Mouse (Mus musculus): Measurements from ENCODE around the gene Ryk. TPM values are rescaled to one million over a fixed set of nuclear protein-coding genes. Genes with fewer than 3 reads are reported as not detected.

The Ryk gene
- polyA plus RNA-seq, 1 experiment from 2014 or later: 50.8 TPM

DNA sequence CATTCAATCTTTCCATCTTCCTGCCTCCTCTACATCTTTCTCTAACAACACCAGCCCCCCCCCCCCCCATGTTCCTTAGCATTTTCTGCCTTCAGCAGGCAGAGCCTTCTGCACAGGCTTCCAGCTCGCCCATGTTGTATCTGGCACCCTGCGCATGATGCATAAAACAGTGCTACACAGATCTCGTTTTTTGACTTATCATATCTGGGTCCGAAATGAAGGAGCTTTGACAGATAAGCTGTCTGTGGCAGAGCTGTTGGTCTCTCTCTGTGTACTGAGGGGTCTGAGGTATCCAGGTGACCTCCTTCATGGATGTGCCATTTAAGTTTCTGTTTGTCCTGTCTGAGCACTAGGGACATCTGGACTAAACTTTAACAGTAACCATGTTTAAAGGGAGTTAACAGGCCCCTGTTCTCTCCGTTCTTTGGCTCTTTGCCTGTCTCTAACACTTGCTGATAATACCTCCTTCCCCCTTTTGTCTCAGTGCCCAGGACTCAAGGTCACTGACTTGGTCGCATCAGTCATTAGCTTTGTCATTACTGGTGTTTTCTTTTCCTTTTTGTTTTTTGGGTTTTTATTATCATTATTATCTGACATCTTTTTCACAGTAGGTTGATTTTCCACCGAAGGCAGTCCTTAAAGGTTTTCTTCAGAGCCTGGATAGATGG lies 26.2 kb downstream of the Ryk start:
- no peak overlapping the region for H3K4me2 ChIP-seq (ENCODE audit: low read depth, low read length)
- DNase-seq (ENCODE audit: low spot score) (no peak), ATAC-seq (replicated peaks; ENCODE audit: insufficient number of reproducible peaks, low FRiP score, low TSS enrichment, low read depth) (no peak)
- no peak overlapping the region for H3K27ac ChIP-seq (replicated peaks; ENCODE audit: low read depth, low read length)
- no peak overlapping the region for H3K4me3 ChIP-seq (ENCODE audit: low read depth, low read length)
- H3K4me1 ChIP-seq (ENCODE audit: control insufficient read depth, insufficient read depth, low read length): no peaks in the 10 kb centered on the region
- no peak overlapping the region for H3K9ac ChIP-seq (replicated peaks; ENCODE audit: low read length)
- H3K9me3 ChIP-seq (replicated peaks; ENCODE audit: control insufficient read depth, low read length): no peaks in the 10 kb centered on the region
- H3K36me3 ChIP-seq (replicated peaks; ENCODE audit: control insufficient read depth, insufficient read depth, low read depth, low read length): no peaks in the 10 kb centered on the region; the same call in 1 of the 2 replicates
- H3K27me3 ChIP-seq (ENCODE audit: control insufficient read depth, insufficient read depth, low read length): no peaks in the 10 kb centered on the region
- 87% methylated on average over 7 of the region's 7 CpGs for WGBS

DNA sequence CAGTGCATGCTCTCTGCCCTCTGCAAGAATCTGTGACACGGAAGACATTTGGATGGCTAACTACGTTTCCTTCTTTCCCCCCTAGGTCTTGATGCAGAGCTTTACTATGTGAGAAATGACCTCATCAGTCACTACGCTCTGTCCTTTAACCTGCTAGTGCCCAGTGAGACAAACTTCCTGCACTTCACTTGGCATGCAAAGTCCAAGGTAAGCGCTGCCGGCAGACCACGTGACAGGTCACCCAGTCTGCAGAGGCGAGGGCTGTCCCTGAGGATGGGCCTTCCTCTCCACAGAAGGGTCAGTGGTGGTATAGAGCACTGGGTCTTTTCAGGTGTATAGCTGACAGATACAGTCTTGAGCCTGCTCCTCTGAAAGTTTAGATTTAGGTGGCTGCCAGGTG lies 27.1 kb downstream of the Ryk start:
- H3K27ac ChIP-seq (replicated peaks; ENCODE audit: low read depth, low read length): no peak overlapping the region
- no peak overlapping the region for H3K9ac ChIP-seq (replicated peaks; ENCODE audit: low read length)
- H3K4me3 ChIP-seq (ENCODE audit: low read depth, low read length): no peak overlapping the region
- H3K4me1 ChIP-seq (ENCODE audit: control insufficient read depth, insufficient read depth, low read length): no peaks in the 10 kb centered on the region
- WGBS: 80% methylated on average over 7 of the region's 7 CpGs
- no peaks in the 10 kb centered on the region for H3K27me3 ChIP-seq (ENCODE audit: control insufficient read depth, insufficient read depth, low read length)
- H3K36me3 ChIP-seq (replicated peaks; ENCODE audit: control insufficient read depth, insufficient read depth, low read depth, low read length): no peaks in the 10 kb centered on the region; the same call in 1 of the 2 replicates
- DNase-seq (ENCODE audit: low spot score) (no peak), ATAC-seq (replicated peaks; ENCODE audit: insufficient number of reproducible peaks, low FRiP score, low TSS enrichment, low read depth) (no peak)
- H3K4me2 ChIP-seq (ENCODE audit: low read depth, low read length): no peak overlapping the region
- H3K9me3 ChIP-seq (replicated peaks; ENCODE audit: control insufficient read depth, low read length): no peaks in the 10 kb centered on the region

DNA sequence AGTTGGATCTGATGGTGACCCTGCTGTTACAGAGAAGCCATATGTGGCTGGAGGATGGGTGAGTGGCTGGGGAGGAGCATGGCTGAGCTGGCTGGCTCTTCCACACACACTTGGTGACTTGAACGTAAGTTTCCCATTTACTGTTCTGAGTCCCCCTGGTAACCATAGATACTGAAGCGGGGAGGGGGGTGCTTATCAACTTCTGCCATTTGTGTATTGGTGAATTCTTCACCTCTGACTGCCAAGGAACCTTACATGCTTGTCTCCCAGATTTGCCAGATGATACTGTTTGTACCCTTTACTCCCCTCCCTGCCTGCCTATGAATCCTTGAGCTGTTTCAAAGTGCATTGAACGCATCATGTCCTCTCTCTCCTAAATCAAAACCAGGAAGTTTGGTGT lies 27.5 kb downstream of the Ryk start:
- Histone ChIP-seq H3K9me3 (replicated peaks; ENCODE audit: control insufficient read depth, low read length) (no peaks in the 10 kb centered on the region), H3K36me3 (replicated peaks; ENCODE audit: control insufficient read depth, insufficient read depth, low read depth, low read length) (no peaks in the 10 kb centered on the region), H3K4me3 (ENCODE audit: low read depth, low read length) (no peak overlapping the region), H3K27ac (replicated peaks; ENCODE audit: low read depth, low read length) (no peak overlapping the region), H3K4me2 (ENCODE audit: low read depth, low read length) (no peak overlapping the region), H3K9ac (replicated peaks; ENCODE audit: low read length) (no peak overlapping the region), H3K4me1 (ENCODE audit: control insufficient read depth, insufficient read depth, low read length) (no peaks in the 10 kb centered on the region), H3K27me3 (ENCODE audit: control insufficient read depth, insufficient read depth, low read length) (no peaks in the 10 kb centered on the region)
- WGBS: 74% methylated on average over 3 of the region's 3 CpGs
- ATAC-seq (replicated peaks; ENCODE audit: insufficient number of reproducible peaks, low FRiP score, low TSS enrichment, low read depth) (no peak), DNase-seq (ENCODE audit: low spot score) (no peak)

DNA sequence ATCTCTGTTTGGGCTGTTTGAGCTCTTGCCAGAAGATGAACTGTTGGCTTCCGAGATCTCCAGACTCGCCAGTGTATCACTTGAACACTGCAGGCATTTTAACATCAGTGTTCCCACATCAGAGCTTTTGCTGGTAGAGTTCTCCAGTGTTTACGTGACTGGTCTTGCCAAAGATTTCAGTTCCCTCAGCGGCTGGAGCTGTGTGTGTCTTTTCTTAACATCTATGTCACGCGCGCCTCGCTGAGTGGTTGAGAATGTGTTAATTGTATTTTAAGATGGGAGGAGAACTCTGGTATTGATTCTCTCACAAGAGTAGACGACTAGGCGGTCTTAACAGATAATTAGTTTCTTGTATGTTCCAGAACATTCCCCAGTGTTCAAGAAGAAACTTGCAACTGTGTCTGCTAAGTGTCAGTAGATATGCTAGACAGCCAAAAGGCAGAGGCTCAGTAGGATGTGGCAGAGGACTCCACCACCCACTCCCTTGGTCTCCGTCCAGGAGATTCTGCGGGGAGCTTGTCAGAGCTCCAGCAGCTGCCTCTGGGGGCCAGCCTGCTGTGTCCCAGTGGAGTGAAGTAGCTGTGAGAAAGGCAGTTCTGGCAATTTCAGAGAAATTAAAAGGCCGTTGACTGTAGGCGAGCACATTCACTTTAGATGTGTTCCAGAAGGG lies 29.3 kb downstream of the Ryk start:
- no peak overlapping the region for H3K9ac ChIP-seq (replicated peaks; ENCODE audit: low read length)
- no peaks in the 10 kb centered on the region for H3K4me1 ChIP-seq (ENCODE audit: control insufficient read depth, insufficient read depth, low read length)

DNA sequence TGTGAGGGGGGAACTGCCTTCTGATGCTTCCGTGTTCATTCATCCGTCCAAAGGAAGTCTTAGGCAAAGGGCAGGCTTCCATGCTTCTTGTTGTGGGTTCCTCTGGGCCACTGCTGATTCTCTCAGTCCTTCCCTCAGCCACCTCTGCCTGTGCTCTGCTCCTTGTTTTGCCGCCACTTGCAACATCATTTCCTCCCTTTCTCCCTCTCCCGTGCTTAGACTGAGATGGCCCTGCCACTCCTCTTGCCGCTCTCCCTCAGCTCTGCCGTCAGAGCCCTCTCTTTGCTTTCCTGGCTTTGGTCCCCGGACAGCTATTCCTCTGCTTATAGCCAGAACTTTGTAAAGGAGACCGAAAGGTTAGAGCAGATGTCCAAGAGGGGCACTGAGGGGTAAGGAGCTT lies 30.2 kb downstream of the Ryk start:
- Histone ChIP-seq H3K9me3 (replicated peaks; ENCODE audit: control insufficient read depth, low read length) (no peaks in the 10 kb centered on the region), H3K27me3 (ENCODE audit: control insufficient read depth, insufficient read depth, low read length) (no peaks in the 10 kb centered on the region), H3K36me3 (replicated peaks; ENCODE audit: control insufficient read depth, insufficient read depth, low read depth, low read length) (no peaks in the 10 kb centered on the region), H3K27ac (replicated peaks; ENCODE audit: low read depth, low read length) (no peak overlapping the region), H3K4me3 (ENCODE audit: low read depth, low read length) (no peak overlapping the region), H3K4me2 (ENCODE audit: low read depth, low read length) (no peak overlapping the region), H3K4me1 (ENCODE audit: control insufficient read depth, insufficient read depth, low read length) (no peaks in the 10 kb centered on the region), H3K9ac (replicated peaks; ENCODE audit: low read length) (no peak overlapping the region)
- no peak for ATAC-seq (replicated peaks; ENCODE audit: insufficient number of reproducible peaks, low FRiP score, low TSS enrichment, low read depth)
- whole genome bisulfite sequencing: 62% methylated on average over 8 of the region's 8 CpGs
- no peak for DNase-seq (ENCODE audit: low spot score)

More for the DNA sequence above, 29.3 kb downstream of the Ryk start:
- no peak for DNase-seq (ENCODE audit: low spot score)
- Histone ChIP-seq H3K27ac (replicated peaks; ENCODE audit: low read depth, low read length) (no peak overlapping the region), H3K4me2 (ENCODE audit: low read depth, low read length) (no peak overlapping the region), H3K9me3 (replicated peaks; ENCODE audit: control insufficient read depth, low read length) (no peaks in the 10 kb centered on the region), H3K36me3 (replicated peaks; ENCODE audit: control insufficient read depth, insufficient read depth, low read depth, low read length) (no peaks in the 10 kb centered on the region), H3K27me3 (ENCODE audit: control insufficient read depth, insufficient read depth, low read length) (no peaks in the 10 kb centered on the region), H3K4me3 (ENCODE audit: low read depth, low read length) (no peak overlapping the region)
- WGBS: 72% methylated on average over 14 of the region's 14 CpGs
- ATAC-seq (replicated peaks; ENCODE audit: insufficient number of reproducible peaks, low FRiP score, low TSS enrichment, low read depth): no peak; the same call in 1 of the 2 replicates

DNA sequence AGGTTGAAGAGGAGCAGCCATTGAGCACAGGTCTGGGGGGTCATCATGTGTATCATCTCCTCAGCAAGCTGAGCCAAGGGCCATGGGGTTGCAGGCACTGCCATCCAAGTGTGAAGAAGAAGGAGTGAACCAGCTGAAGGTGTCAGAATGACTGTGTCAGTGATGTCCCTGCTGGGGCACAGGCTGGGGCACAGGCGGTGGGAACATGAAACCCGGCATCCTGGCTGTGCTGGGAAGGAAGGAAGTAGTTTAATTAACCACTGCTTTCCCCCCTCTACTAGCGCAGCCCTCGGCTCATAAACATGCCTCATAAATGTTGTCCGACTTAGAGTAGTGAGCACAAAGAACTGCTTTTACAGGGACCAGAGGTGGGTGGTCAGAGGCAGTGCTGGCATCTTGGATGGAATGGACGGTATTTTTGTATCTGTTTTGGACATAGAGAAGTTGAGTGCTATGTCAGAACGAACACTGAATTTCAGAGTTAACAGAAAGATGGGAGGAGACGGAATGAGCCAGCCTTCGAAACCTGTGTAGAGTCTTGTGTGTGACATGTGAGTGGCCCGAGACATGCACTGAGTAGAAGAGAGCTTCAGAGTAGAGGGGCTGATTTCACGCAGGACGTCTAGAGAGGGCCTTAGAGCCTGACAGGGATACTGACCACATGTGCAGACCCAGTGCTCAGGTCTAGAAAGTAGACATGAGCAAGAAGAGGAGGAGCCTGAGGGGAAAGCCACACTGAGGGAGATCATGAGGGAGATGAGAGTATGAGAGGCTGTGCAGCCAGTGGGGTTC lies 31.4 kb downstream of the Ryk start:
- Histone ChIP-seq H3K36me3 (replicated peaks; ENCODE audit: control insufficient read depth, insufficient read depth, low read depth, low read length) (no peaks in the 10 kb centered on the region), H3K4me1 (ENCODE audit: control insufficient read depth, insufficient read depth, low read length) (no peaks in the 10 kb centered on the region), H3K4me3 (ENCODE audit: low read depth, low read length) (no peak overlapping the region), H3K27ac (replicated peaks; ENCODE audit: low read depth, low read length) (no peak overlapping the region), H3K4me2 (ENCODE audit: low read depth, low read length) (no peak overlapping the region), H3K9me3 (replicated peaks; ENCODE audit: control insufficient read depth, low read length) (no peaks in the 10 kb centered on the region), H3K27me3 (ENCODE audit: control insufficient read depth, insufficient read depth, low read length) (no peaks in the 10 kb centered on the region), H3K9ac (replicated peaks; ENCODE audit: low read length) (no peak overlapping the region)
- DNase-seq (ENCODE audit: low spot score) (no peak), ATAC-seq (replicated peaks; ENCODE audit: insufficient number of reproducible peaks, low FRiP score, low TSS enrichment, low read depth) (peak; percentile 35; the same call in 1 of the 2 replicates)
- WGBS: 48% methylated on average over 12 of the region's 12 CpGs

DNA sequence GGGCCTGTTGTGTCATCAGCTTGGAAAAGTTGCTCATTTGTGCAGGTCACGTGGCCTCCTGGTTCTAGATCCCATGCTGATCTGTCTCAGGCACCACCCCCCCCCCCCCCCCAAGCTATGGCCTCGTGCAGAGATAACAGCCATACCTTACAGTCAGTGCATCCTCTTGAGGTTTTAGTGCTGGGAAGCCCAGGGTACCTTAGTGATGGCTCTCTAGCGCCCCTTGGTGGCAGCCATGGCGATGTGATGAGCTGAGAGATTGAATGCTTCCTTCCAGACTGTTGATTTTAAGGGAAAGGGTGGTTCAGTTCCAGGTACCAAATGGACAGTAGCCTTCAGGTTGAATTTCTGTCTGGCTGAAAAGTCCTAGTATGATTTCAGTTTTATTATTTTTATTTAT lies 32.2 kb downstream of the Ryk start:
- no peaks in the 10 kb centered on the region; the same call in 1 of the 2 replicates for H3K36me3 ChIP-seq (replicated peaks; ENCODE audit: control insufficient read depth, insufficient read depth, low read depth, low read length)
- WGBS: 8% methylated on average over 4 of the region's 4 CpGs
- no peak for ATAC-seq (replicated peaks; ENCODE audit: insufficient number of reproducible peaks, low FRiP score, low TSS enrichment, low read depth)
- no peak overlapping the region for H3K4me2 ChIP-seq (ENCODE audit: low read depth, low read length)
- no peak overlapping the region for H3K4me3 ChIP-seq (ENCODE audit: low read depth, low read length)
- H3K27me3 ChIP-seq (ENCODE audit: control insufficient read depth, insufficient read depth, low read length): no peaks in the 10 kb centered on the region
- no peaks in the 10 kb centered on the region for H3K9me3 ChIP-seq (replicated peaks; ENCODE audit: control insufficient read depth, low read length)
- H3K9ac ChIP-seq (replicated peaks; ENCODE audit: low read length): no peak overlapping the region
- no peaks in the 10 kb centered on the region for H3K4me1 ChIP-seq (ENCODE audit: control insufficient read depth, insufficient read depth, low read length)
- DNase-seq (ENCODE audit: low spot score): peak; percentile 83
- no peak overlapping the region for H3K27ac ChIP-seq (replicated peaks; ENCODE audit: low read depth, low read length)

DNA sequence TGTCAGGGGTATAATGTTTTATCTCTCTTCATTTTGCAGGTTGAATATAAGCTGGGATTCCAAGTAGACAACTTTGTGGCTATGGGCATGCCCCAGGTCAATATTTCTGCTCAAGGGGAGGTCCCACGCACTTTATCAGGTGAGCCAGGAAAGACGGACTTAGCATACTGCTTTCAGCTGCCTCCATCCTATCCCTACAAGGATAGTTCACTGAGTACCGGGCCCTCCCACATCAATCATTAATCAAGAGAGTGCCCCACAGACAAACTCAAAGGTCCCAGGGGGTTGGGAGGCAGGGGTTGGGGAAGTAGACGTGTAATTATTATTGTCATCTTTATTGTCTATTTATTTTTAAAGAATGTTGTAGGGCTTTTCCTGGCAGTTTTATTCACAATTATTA lies 32.8 kb downstream of the Ryk start:
- H3K9me3 ChIP-seq (replicated peaks; ENCODE audit: control insufficient read depth, low read length): no peaks in the 10 kb centered on the region
- H3K9ac ChIP-seq (replicated peaks; ENCODE audit: low read length): no peak overlapping the region
- ATAC-seq (replicated peaks; ENCODE audit: insufficient number of reproducible peaks, low FRiP score, low TSS enrichment, low read depth) (no peak), DNase-seq (ENCODE audit: low spot score) (no peak)
- WGBS: 86% methylated on average over 4 of the region's 4 CpGs
- H3K4me3 ChIP-seq (ENCODE audit: low read depth, low read length): no peak overlapping the region
- H3K27ac ChIP-seq (replicated peaks; ENCODE audit: low read depth, low read length): no peak overlapping the region
- H3K4me2 ChIP-seq (ENCODE audit: low read depth, low read length): no peak overlapping the region
- no peaks in the 10 kb centered on the region for H3K4me1 ChIP-seq (ENCODE audit: control insufficient read depth, insufficient read depth, low read length)
- H3K27me3 ChIP-seq (ENCODE audit: control insufficient read depth, insufficient read depth, low read length): no peaks in the 10 kb centered on the region
- no peaks in the 10 kb centered on the region; the same call in 1 of the 2 replicates for H3K36me3 ChIP-seq (replicated peaks; ENCODE audit: control insufficient read depth, insufficient read depth, low read depth, low read length)

Measured in embryonic facial prominence, embryonic 11.5 days (tissue).